Mouse (Mus musculus) right cerebral cortex, postnatal 4 days (tissue): ENCODE measurements around the gene Asb2.

ENCODE experiments used
- DNase-seq: peaks from one replicate; pipeline ENCODE4 v3.0.0-alpha.2; 2022

Gene Asb2

GRCm38 (mm10) chr12:103315831-103316545 lies 39.8 kb downstream of the Asb2 start:
- no peak for DNase-seq

GRCm38 (mm10) chr12:103314640-103315361 lies 41.0 kb downstream of the Asb2 start:
- peak; percentile 58 for DNase-seq

- peak; percentile 71 for DNase-seq
Measured at GRCm38 (mm10) chr12:103313871-103314639, 41.7 kb downstream of the Asb2 start.

- no peak for DNase-seq
Measured at GRCm38 (mm10) chr12:103313274-103313673, 42.5 kb downstream of the Asb2 start.

- no peak for DNase-seq
Measured at GRCm38 (mm10) chr12:103311921-103312320, 43.9 kb downstream of the Asb2 start.

GRCm38 (mm10) chr12:103310744-103311267 lies 45.0 kb downstream of the Asb2 start, which contains the start of gene Fam181a:
Fam181a (plus strand) TSS chr12:103310975.
- no peak for DNase-seq

GRCm38 (mm10) chr12:103306720-103307119 lies 49.1 kb downstream of the Asb2 start:
- peak; percentile 77 for DNase-seq

GRCm38 (mm10) chr12:103306224-103306623 lies 49.6 kb downstream of the Asb2 start:
- no peak for DNase-seq

GRCm38 (mm10) chr12:103302960-103303359 lies 52.8 kb downstream of the Asb2 start:
- no peak for DNase-seq

- DNase-seq, result peak; percentile 72
Measured at GRCm38 (mm10) chr12:103301645-103302044, 54.2 kb downstream of the Asb2 start.

GRCm38 (mm10) chr12:103300493-103300892 lies 55.3 kb downstream of the Asb2 start:
- DNase-seq, result no peak

GRCm38 (mm10) chr12:103296292-103296691 lies 59.5 kb downstream of the Asb2 start:
- no peak for DNase-seq

GRCm38 (mm10) chr12:103292366-103292765 lies 63.4 kb downstream of the Asb2 start:
- no peak for DNase-seq

- no peak for DNase-seq
Measured at GRCm38 (mm10) chr12:103287276-103287675, 68.5 kb downstream of the Asb2 start.

- DNase-seq, result no peak
Measured at GRCm38 (mm10) chr12:103283411-103283810, 72.4 kb downstream of the Asb2 start.

GRCm38 (mm10) chr12:103282936-103283335 lies 72.9 kb downstream of the Asb2 start:
- no peak for DNase-seq

- DNase-seq, result no peak
Measured at GRCm38 (mm10) chr12:103281912-103282311, 73.9 kb downstream of the Asb2 start.

GRCm38 (mm10) chr12:103281491-103281890 lies 74.3 kb downstream of the Asb2 start:
- DNase-seq, result no peak

- no peak for DNase-seq
Measured at GRCm38 (mm10) chr12:103276422-103276821, 79.4 kb downstream of the Asb2 start.

- no peak for DNase-seq
Measured at GRCm38 (mm10) chr12:103273732-103274131, 82.1 kb downstream of the Asb2 start.

GRCm38 (mm10) chr12:103273051-103273450 lies 82.8 kb downstream of the Asb2 start:
- DNase-seq, result no peak

GRCm38 (mm10) chr12:103272176-103272575 lies 83.6 kb downstream of the Asb2 start:
- DNase-seq, result no peak
